17 mouse cellular contexts compared by ENCODE assay signal in the genomic region with DNA sequence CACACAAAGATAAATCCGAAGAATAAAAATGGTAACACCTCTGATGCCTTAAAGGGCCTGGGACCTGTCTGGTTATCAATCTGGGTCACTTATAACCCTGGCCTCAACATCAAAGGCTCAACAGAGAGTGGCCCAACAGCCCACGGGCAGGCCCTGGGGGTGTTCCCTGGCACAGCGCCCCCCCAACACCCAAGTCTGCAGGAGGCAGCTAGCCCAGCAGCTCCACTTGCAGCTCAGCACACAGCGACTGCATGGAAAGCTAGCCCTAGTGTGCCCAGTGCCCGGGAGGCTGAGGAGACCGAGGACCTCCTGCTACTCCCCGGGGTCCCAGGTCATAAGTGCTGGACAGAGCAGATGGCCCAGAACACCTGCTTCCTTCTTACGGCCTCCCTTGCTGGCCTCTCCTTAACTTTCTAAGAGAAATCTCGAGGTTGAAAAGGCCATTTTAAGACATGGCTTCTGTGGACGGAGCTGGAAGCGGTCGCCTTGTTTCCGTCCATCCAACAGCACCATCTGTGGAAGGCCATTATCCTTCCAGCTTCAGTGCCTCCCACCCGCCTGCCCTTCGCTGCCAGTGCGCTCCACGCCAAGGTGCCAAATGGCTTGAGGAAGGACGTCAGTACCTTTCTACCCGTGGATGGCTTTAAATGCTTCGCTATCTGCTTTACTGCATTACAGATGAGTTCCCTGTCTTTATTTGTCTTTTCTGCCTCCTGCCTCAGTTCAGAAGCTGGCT. TPM values are rescaled to one million over a fixed set of nuclear protein-coding genes. Genes with fewer than 3 reads are reported as not detected.
A peak's percentile ranks its signal among the peaks of the same experiment; 100 is the strongest.
DNase-seq lines count a peak whose midpoint lies in the region; TF ChIP-seq lines count a peak whose summit lies in the region.
"Had no signal": no experiment of that assay in that cellular context is flagged by ENCODE, and none has a peak within 500 bp of the region (broad histone marks: within the 10 kb centered on the region; RNA-seq: fewer than 3 reads in every experiment).

No protein-coding gene starts in this region.

- no peak overlapping the region for H3K4me3 ChIP-seq in layer of hippocampus, adult 2 months
- no peak overlapping the region for H3K4me3 ChIP-seq in cerebellum, adult 2 months (replicated peaks; ENCODE audit: insufficient read depth, low read depth, low read length)
- H3K4me3 ChIP-seq: embryonic facial prominence, embryonic 13.5 days; forebrain, embryonic 13.5 days; heart, embryonic 13.5 days; hindbrain, embryonic 12.5 days had no signal

- 25% methylated on average over 20 of the region's 20 CpGs for WGBS in cerebellum, adult 2 months

- no peak for TF ChIP-seq CTCF in layer of hippocampus, adult 2 months (conservative IDR thresholded peaks at IDR 0.05)
- TF ChIP-seq CTCF in cerebellum, adult 2 months (IDR thresholded peaks at IDR 0.05; ENCODE audit: borderline replicate concordance, insufficient read depth, low read depth, low read length), result no peak

- TF ChIP-seq POLR2A in cerebellum, adult 2 months (IDR thresholded peaks at IDR 0.05; ENCODE audit: borderline replicate concordance, insufficient read depth, low read length), result no peak

- H3K27me3 ChIP-seq in cerebellum, adult 2 months (ENCODE audit: control insufficient read depth, insufficient read depth, low read length), result no peaks in the 10 kb centered on the region
- H3K27me3 ChIP-seq: embryonic facial prominence, embryonic 13.5 days; forebrain, embryonic 13.5 days; heart, embryonic 13.5 days; hindbrain, embryonic 12.5 days had no signal

- DNase-seq in layer of hippocampus, adult 2 months (ENCODE audit: low spot score in 2 of 2), result no peak
- DNase-seq in layer of hippocampus, adult 9-11 months, result no peak
- peak; percentile 72 to 82 for DNase-seq in cerebellum, adult 2 months
- peak; percentile 79 for DNase-seq in cerebellum, adult 9-11 months
- DNase-seq in cerebellum, postnatal 36 days, result peak; percentile 61 to 62
- no peak for DNase-seq in adrenal gland, postnatal 14 days
- no peak for DNase-seq in retina, embryonic 14.5 days (ENCODE audit: low spot score)
- DNase-seq: adrenal gland, adult 8-10 months; forebrain, postnatal 0 days; gastrocnemius, postnatal 36 days; heart, adult 11 months; heart, postnatal 36 days; kidney, adult 11 months had no signal

- 0 out of 2 replicates have a peak overlapping the region, but pooled peaks have one; percentile 7 for H3K27ac ChIP-seq in layer of hippocampus, adult 2 months
- peak overlapping the region; percentile 78 for H3K27ac ChIP-seq in cerebellum, adult 2 months (ENCODE audit: insufficient read depth, low read length)
- H3K27ac ChIP-seq: embryonic facial prominence, embryonic 13.5 days; forebrain, embryonic 13.5 days; heart, embryonic 13.5 days; hindbrain, embryonic 12.5 days had no signal

- peaks cover 45% of the 10 kb centered on the region for H3K4me1 ChIP-seq in cerebellum, adult 2 months (ENCODE audit: control insufficient read depth, insufficient read depth, low read length)
- H3K4me1 ChIP-seq: embryonic facial prominence, embryonic 13.5 days; heart, embryonic 13.5 days; hindbrain, embryonic 12.5 days had no signal

RNA-seq across cellular contexts. Expression of a gene that starts 12.6 kb away (rescaled TPM):
- total RNA-seq in layer of hippocampus, adult 2 months (2021), result 100 to 1,000 TPM; 112 to 130 TPM
- 119 and 127 TPM in 2 replicates for polyA plus RNA-seq in cerebellum, adult 2 months (2012; rRNA removed)
- total RNA-seq in adrenal gland, postnatal 14 days (2021), result 88.4 and 109 TPM in 2 replicates

RNA-seq across cellular contexts. Expression of a gene that starts 16.6 kb away (rescaled TPM):
- 10 to 100 TPM; 57.0 to 60.8 TPM for total RNA-seq in layer of hippocampus, adult 2 months (2021)
- 43.6 and 47.0 TPM in 2 replicates for polyA plus RNA-seq in cerebellum, adult 2 months (2012; rRNA removed)
- 29.8 and 35.4 TPM in 2 replicates for total RNA-seq in adrenal gland, postnatal 14 days (2021)

Comparison
In these comparisons a context has a peak if more than half of its experiments do, and no peak if none do; other contexts are left out.
1. DNase-seq: peak in cerebellum, adult 2 months (2 of 2), cerebellum, adult 9-11 months (single experiment) and cerebellum, postnatal 36 days (2 of 2); none in layer of hippocampus, adult 2 months (0 of 2), layer of hippocampus, adult 9-11 months (single experiment), adrenal gland, postnatal 14 days (single experiment) and retina, embryonic 14.5 days (single experiment).